Mouse (Mus musculus): ENCODE measurements around the gene Nup210l.

Gene Nup210l

GRCm38 (mm10) chr3:90159757-90160156, 55.8 kb downstream of the Nup210l start:
- in situ Hi-C loops (cut with MseI, MboI) = no loop called here

GRCm38 (mm10) chr3:90161541-90161940, 57.6 kb downstream of the Nup210l start:
- in situ Hi-C loops (cut with MseI, MboI) = no loop called here

GRCm38 (mm10) chr3:90179566-90179965, 75.6 kb downstream of the Nup210l start:
- in situ Hi-C loops (cut with MseI, MboI) = no loop called here

- in situ Hi-C loops (cut with MseI, MboI) = no loop called here
These were observed 79.6 kb downstream of the Nup210l start for GRCm38 (mm10) chr3:90183581-90183980.

- in situ Hi-C loops (cut with MseI, MboI) = no loop called here
These were observed 87.1 kb downstream of the Nup210l start for GRCm38 (mm10) chr3:90190859-90191510.

- in situ Hi-C loops (cut with MseI, MboI) = no loop called here
These were observed 90.8 kb downstream of the Nup210l start for GRCm38 (mm10) chr3:90194759-90195158.

GRCm38 (mm10) chr3:90195644-90196043, 91.7 kb downstream of the Nup210l start:
- in situ Hi-C loops (cut with MseI, MboI) = no loop called here

GRCm38 (mm10) chr3:90197548-90197947, 93.6 kb downstream of the Nup210l start:
- in situ Hi-C loops (cut with MseI, MboI) = no loop called here

- in situ Hi-C loops (cut with MseI, MboI) = no loop called here
These were observed 99.0 kb downstream of the Nup210l start for GRCm38 (mm10) chr3:90202884-90203283.

- in situ Hi-C loops (cut with MseI, MboI) = no loop called here
These were observed 99.7 kb downstream of the Nup210l start for GRCm38 (mm10) chr3:90203619-90204018.

GRCm38 (mm10) chr3:90204582-90204981, 100.7 kb downstream of the Nup210l start:
- in situ Hi-C loops (cut with MseI, MboI) = no loop called here

GRCm38 (mm10) chr3:90208662-90209061, 104.7 kb downstream of the Nup210l start:
- in situ Hi-C loops (cut with MseI, MboI) = no loop called here

- in situ Hi-C loops (cut with MseI, MboI) = no loop called here
These were observed 106.1 kb downstream of the Nup210l start for GRCm38 (mm10) chr3:90209908-90210566.

GRCm38 (mm10) chr3:90211475-90212398, 107.8 kb downstream of the Nup210l start:
- in situ Hi-C loops (cut with MseI, MboI) = no loop called here

GRCm38 (mm10) chr3:90212723-90213122, 108.8 kb downstream of the Nup210l start:
- in situ Hi-C loops (cut with MseI, MboI) = no loop called here

GRCm38 (mm10) chr3:90213377-90213866, 109.5 kb downstream of the Nup210l start, which contains the start of the genes Rps27 and Rab13:
TSS of gene Rps27 (minus strand) at chr3:90213651.
TSS of gene Rab13 (plus strand) at chr3:90213695.
- in situ Hi-C loops (cut with MseI, MboI) = no loop called here

GRCm38 (mm10) chr3:90213956-90214684, 110.2 kb downstream of the Nup210l start:
- in situ Hi-C loops (cut with MseI, MboI) = no loop called here

- in situ Hi-C loops (cut with MseI, MboI) = no loop called here
These were observed 112.0 kb downstream of the Nup210l start for GRCm38 (mm10) chr3:90215825-90216380.

GRCm38 (mm10) chr3:90220088-90220487, 116.2 kb downstream of the Nup210l start:
- in situ Hi-C loops (cut with MseI, MboI) = no loop called here

- in situ Hi-C loops (cut with MseI, MboI) = no loop called here
These were observed 116.6 kb downstream of the Nup210l start for GRCm38 (mm10) chr3:90220531-90220951.

GRCm38 (mm10) chr3:90221123-90221522, 117.2 kb downstream of the Nup210l start:
- in situ Hi-C loops (cut with MseI, MboI) = no loop called here

Measured in mouse trophoblast stem cell (cell line).